Mouse (Mus musculus) brain, embryonic 18.5 days (tissue): ENCODE measurements at regions not wholly inside any gene's neighbourhood (a gene's known extent, or its start where the extent isn't known, plus 50 kb on each side); places are given as distances from the start of the nearest gene placed in this dataset.
A peak's percentile ranks its signal among the peaks of the same experiment; 100 is the strongest.
"Not testable (repeated sequence)": the region's sequence is repeated elsewhere in the genome, so short reads cannot be mapped to it uniquely, and the experiment has no call there.

Experiments used
- DNase-seq: peaks from one replicate; pipeline ENCODE4 v3.0.0-alpha.2; 2012; ENCODE audit warnings: low read depth, low spot score

DNA sequence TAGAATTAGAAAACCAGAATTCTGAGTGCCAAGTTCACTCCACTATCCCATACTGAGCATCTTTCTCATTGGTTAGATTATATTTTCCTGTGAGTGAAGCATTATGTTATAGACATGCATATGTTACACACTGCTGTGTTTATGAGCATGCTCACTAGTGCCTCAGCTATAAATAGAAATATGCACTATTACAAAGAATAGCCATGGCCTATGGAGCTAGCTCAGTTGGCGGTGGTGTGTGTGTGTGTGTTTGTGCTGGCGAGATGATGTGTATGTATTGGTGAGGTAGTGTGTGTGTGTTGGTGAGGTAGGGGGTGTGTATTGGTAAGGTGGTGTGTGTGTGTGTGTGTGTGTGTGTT is 106.2 kb downstream of the Sec31a start:
- DNase-seq = no peak

DNA sequence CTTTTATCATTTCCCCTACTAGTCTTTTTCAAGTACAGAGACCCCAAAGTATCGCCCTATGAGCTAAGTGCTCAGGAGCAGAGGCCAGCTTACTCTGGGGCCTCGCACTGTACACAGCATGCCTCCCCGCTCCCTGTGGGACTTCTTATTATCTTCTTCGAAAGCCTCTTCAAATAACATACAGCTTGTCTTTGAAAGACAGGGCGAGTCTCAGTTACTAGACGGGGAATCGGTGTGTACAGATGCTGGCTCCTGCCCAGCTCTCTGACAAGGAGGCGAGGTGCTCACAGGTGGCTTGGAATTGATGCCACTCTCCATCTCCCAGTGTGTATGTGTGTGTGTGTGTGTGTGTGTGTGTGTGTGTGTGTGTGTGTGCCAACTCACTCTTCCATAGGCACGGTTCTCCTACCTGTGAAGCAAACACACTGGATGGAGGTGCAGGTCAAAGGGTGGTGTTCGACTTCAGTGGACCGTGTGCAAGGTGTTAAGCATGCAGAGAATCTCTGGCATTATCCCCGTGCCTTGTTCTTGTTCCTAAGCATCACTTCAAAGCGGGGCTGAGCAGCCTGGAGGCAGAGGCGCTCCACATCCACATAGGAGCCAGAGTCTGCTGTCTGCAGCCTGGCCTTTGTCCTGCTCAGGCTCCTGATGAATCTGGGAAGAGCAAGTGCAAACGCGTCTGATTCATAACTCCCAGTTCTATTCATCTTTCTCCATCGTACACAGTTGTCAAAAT is 106.8 kb downstream of the Sec31a start:
- DNase-seq = no peak

DNA sequence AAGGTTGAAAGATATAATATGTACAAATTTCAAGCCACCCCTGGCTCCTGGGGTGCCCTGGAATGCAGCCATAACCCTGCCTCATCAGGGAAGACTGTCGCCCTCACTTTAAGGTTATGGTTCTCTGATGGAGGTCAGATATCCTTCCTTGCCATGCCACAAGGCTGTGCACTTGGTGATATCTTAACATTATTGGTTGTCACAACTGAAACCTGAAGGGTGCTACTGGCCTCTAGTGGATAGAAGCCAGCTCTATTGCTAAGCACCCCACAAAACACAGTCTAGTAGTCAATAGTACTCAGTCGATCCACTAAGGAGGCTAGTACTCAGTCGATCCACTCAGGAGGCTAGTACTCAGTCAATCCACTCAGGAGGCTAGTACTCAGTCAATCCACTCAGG is 111.6 kb downstream of the Sec31a start:
- no peak for DNase-seq

DNA sequence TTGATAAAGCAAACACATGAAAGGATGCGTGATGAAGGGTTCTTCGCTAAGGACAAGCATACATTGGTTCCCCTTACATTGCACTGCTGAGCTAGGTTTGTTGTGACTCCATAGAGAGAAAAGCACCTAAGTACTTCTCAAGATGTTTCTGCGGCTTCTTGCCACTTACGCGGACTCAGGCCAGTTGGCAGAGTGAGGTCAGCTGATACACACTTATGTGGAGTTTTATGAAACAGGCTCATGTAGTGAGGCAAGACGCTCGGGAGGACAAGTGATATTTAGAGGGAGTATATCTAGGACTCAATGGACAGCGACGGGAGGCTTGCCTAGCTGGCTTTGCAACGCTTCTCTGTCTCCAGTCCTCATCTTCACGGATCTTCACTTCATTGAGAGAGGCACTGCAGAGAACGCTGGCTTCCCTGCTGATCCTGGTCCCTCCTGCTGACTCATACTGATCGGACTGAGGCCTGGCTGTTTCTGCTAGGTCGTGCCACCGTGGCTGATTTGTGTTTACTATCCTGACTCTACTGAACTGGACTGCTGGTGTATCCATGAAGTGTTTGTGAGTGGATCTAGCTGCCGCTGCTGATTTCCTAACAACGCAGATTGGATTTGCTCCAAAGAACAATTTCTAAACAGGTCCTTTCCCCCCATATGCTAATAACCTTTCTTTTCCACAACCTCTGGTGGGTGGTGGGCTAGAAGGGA is 113.8 kb downstream of the Sec31a start:
- no peak for DNase-seq

DNA sequence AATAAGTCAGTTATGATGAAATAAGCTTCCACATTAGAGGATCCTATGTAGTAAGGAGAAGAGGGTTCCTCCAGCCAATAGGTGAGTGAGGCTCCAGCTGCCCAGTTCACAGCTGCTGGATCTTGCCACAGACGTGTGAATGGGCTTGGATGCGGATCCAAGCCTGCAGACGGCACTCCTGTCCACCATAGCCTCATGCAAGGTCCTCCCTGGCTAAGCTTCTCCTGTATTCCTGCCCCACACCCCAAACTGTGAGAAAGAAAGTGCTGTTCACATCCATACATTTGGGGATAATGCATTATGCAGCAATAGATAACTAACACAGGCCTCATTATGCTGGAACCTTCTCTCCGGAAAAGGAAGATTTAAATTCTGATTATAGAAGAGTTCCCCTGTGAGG is 116.9 kb downstream of the Sec31a start:
- no peak for DNase-seq

DNA sequence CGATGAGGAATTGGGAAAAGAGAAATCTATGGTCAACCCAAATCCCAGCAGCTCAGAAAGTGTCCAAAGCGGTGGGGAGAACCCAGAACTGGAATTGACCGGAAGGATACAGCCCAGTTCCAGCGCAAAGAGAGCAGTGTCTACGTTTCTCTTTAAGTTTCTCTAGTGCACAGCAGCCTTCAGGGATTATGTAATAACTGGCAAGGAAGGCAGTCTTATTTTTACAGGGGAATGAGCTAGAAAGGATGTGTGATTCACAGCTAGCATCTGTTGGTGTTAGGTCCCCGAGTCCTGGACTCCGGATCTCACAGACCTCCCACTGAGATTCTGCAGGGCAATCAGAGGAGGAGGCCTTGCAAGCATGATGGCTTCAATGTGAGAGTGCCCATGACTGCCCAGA is 121.8 kb downstream of the Sec31a start:
- DNase-seq = no peak

DNA sequence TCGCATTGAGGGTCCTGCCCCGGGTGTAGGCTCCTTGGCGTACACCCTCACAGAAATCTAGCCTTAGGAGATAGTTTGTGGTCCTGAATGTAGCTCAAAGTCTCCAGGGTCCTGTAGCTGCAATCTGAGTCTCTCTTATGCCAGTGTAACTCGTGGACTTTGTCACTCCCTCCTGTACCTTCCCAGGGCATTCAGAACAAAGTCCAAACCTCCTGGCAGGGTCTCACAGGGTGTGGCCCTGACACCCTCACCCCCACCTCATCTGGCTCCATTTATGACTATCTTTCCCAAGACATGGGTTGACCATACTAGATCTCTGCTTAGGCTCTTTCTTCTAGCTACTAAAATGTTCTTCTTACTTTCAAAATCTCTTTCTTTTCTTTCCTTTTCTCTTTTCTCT is 120.6 kb upstream of the Tmem150c start:
- DNase-seq = no peak

DNA sequence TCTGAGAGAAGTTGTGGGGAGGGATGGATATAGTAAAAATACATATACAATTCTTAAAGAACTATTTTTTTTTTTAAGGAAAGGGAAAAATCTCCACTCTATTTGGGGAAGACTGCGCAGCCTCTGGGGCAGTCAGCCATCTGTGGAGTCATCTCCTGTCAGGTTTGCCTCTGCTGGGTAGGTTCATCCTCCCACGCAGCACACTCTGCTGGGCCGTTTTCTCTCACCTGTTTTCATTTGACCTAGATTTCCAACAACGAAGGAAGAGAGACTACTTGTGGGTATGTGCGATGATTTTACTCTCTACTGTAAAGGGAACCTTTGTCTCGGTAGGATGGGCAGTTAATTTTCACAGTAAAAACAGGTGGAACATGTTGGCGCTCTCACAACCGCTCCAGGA is 119.9 kb upstream of the Tmem150c start:
- no peak for DNase-seq

DNA sequence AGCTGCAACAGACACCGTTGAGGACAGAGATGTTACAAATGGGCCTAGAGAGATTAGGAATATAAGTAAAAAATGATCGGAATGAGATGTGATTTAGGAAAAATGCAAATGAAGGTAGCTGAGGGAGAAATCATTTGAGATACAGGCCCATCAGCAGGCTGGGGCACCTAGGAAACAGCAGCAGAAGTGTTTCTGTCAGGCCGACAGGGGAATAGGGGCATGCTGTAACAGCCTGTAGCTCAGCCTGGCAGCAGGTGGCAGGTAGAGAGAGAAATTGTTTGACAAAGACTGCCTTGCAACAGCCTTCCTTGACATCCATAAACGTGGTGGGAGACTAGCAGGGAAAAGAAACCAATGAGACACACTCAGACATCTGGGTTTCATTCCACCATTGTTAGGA is 115.1 kb upstream of the Tmem150c start:
- no peak for DNase-seq

DNA sequence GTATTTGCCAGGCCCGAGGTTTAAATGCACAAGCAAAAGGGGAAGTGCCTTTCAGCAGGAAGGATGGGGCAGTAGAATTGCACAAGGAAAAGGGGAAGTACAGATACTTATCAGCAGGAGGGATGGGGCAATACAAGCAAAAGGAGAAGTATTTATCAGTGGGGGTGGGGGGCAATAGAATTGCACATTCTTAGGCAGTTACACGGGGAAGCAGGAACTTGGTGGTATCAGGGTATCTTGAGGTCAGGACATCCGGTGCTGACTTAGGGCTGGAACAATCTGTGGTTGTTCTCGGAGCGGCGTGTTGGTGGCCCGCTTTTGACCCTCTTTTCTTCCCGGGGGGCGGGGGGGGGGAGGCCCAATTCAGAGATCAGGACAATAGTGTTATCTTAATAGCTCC is 112.4 kb upstream of the Tmem150c start:
- not testable (repeated sequence) for DNase-seq

DNA sequence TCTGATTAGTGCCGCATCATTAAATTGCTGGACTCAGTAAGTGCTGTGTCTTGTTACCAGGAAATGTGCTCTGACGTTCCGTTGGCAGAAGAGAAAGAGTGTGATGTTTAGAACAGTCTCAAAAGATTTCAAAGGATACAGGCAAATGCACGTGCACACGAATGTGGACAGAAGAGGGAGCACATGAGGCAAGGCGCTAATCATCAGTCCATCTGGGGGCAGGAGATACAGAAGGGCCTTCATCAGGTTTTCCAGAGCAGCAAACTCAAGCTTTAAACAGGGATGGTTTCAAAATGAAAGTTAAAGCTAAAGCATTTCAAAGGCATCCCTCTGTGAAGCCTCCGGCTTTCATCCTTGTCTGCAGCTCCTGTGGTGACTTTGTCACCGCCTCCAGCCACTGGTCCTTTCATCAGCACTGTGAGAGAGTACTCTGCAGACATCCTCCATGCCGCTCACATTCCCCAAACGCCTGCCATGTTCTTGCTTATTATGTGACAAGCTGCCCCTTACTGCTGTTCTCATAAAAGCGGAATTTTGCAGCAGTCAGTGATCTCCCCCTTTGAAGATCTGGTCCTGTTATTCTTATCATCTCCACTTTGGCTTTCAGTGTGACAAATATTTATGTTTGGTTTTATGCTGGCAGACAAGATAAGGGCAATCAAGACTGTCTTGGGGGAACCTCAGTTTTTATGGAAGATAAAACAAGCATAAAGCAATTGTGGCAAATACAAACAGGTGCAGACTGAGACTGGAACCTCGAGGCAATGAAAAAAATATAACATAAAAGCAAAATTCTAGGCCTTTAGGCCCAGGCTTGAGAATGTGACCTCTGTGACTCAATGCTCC is 111.5 kb upstream of the Tmem150c start:
- DNase-seq = no peak

DNA sequence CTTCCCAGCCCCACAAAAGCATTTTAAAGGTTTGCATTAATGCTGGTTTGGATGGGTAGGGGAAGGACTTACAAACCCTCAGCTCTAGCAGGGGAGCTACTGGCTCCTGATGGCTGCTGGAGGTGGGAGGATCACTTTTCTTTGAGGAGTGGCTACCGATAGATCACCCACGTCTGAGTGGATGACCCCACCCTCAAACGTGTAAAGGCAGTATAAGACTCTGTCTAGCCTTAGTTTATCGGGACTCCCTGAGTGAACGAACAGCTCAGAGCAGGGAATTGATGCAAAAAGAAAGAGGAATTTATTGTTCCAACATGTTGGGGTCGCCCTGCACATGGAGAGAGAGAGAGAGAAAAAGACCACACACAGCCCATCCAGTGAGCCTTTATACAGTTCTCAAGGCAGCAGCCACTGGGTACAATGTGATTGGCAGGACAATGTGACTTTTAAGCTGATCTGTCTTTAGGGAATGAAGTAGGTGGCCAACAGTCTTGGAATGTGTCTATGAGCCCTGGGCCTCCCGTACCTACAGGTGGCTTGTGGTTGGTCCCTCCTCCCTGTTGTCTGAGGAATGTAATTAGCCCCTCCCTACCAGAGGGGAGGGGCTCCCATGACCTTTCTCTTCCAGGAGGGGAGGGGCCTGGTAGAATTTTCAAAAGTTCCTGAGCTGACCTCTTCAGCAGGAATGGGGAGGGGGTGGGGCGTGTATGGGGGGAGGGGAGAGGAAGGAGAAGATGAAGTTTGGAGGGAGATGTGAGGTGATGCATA is 108.7 kb upstream of the Tmem150c start:
- no peak for DNase-seq

DNA sequence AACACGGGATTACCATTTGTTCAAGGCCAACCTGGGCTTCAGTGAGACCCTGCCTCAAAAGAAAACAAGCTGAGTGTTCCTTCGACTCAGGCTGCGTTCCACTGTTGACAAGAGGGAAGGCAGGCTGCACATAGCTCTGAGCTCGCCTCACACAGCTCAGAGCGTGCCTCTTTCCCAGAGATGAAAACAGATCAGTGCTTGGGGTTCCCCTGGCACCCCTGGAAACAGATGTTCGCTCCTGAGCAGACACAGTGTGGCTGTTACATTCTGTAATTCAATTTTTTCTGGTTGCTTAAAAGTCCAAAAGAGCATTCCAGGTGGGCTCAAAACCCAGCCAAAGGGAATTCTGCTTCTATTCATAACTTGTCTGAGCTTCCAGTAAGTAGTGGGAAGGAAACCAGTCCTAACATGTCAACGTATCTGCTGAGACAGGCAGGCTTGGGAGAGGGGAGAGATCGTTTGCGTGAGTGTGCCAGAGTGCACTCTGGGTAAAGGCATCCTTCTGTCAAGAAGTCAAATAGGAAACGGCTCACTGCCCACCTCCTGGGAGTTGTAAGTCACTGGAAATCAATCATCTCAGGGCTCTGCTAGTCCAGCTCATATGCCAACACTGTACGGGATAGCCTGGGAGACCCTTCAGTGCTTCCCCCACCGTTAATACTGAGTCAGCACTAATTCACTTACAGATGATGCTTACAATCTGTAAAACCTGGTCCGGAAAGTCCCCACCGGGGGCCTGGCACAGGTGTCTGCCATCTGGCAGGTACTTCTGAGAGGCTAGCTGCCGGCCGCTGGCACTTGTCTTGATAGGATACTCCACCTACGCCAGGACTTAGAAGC is 107.3 kb upstream of the Tmem150c start:
- DNase-seq = no peak

DNA sequence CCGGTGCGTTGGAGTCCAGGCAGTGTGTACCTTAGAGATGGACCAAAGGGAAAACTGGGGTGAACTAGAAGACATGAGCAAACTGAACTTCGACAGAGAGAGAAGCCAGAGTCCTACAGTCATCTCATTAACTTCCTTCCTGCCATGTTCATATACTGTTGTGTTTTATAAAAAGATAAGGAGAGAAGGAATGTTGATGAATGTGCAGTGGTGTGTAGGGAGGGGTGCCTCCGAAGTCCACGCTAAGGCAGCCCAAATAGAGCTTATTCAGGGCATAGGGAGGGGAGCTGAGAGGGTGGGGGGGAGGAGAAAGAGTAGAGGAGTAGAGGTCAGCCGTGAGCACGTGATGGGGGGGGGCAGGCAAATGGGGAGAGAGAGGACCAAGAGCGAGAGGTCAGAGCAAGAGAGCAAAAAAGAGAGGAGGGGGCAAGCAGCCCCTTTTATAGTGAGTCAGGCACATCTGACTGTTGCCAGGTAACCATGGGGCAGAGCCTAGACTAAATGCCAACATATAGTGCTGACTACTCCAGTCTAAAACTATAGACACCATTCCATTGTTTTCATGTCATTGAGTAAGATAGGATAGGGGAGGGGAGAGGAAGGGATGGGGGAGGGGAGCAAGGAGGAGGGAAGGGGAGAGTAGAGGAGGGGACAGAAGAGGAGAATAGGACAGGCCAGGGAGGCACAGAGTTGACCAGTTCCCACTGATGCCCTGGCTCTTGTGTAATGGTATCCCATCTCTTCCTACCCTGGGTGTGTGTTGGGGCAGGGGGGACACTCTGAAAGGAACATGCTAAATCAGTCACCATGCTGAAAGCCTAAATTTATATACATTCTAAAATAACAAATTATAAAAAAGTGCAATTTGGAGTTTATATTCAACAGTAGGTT is 100.4 kb upstream of the Tmem150c start:
- DNase-seq = no peak

DNA sequence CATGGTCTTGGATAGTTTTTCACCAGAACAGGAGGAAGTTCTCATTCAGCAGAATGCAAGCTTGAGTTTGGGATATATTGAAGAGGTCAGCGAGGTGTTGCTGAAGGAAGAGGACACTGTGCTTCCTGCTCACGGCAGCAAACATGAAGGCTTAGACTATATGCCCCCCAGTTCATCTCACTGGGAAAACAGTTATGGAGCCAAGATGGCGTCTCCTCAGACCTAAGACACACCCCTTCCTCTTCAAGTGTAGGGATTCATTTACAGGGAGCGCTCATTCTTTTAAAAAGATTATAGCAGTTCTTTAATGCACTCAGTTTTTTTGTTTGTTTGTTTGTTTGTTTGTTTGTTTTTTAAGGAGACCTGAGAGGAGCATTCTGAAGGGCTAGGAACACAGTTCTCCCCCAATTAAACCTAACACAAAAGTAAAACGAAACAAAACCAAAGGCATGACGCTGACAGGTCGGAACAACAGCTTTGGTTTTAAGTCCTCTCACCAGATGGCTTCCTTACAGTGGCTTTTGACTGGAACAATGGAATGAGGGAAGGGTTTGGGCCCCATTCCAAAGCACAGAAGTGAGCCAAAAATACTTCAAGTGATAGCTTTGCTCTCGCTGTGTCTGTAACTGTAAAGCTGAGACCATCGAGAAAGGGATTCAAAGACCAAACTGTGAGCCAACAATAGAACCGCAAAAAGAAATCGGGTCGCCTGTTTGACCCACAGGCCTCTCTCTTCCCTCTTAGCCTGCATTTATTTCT is 99.5 kb upstream of the Tmem150c start:
- DNase-seq = peak; percentile 57

DNA sequence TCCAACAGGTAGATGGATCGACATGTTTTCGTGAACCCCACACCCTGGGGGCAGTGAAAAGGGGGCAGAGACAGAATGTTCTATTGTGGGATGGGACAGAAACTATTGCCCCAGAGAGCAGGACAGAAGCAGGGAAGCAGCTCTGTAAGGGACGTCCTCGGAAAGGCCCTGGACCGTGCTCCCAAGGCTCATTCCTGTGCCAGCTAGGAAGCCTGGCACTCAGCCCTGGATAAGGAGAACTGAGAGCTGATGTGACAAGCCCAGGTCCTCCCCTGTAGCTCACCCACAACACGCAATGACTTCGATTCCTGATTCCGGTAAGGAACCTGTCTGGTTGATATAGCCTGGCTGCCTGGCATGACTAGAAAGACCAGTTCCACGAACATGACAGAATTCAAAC is 95.7 kb upstream of the Tmem150c start:
- no peak for DNase-seq

DNA sequence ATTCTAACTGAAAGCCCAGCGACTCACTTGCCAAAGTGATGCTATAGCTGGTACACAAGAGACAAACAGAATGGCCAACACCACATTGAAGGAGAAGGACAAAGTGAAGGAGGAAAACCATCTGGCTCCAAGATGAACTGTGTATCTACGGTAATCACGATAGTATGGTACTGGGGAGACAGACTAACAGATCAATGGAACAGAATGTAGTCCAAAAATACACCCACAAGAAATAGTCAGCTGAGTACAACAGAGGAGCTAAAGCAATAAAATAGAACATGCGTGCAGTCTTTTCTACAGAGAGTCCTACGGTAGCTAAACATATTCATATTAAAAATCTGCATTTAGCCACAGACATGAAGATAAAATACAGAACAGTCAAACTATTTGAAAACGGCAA is 92.4 kb upstream of the Tmem150c start:
- DNase-seq = no peak

DNA sequence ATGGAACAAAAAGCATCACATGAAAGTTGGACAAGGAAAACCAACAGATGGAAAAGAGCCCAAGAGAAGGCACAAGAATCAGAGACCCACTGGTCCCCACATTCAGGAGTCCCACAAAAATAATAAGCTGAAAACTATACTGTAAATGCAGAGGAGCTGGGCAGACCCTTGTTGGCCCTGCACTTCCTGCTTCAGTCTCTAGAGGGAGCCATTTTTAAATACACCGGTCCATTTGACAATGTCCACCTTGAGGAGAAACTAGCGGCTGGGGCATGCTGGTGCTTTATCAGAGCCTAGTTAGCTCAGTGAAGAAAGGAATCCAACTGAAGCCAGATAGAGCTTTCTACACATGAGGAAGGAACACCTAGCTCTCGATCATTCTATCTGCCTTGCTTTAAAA is 90.1 kb upstream of the Tmem150c start:
- no peak for DNase-seq

DNA sequence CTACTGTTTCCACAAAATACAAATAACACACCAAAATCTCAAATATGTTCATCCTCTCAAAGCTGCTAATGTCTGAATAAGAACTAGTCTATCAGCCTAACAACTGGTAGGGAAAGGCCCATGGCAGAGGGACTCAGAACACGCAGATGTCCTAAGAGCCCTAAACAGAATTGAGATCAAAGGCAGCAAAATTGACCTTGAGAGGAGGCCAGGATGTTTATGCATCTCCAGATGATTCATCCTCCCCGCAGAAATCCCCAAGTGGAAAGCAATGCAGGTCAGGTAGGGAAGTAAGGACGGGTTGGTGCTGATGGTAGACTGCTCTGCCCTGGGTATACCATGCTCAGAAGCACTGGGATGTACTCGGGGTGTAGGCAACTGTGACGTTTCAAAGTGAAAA is 89.0 kb upstream of the Tmem150c start:
- no peak for DNase-seq
